Mouse (Mus musculus) liver, embryonic 14.5 days (tissue): Measurements from ENCODE around the gene Gfer. TPM values are rescaled to one million over a fixed set of nuclear protein-coding genes. Genes with fewer than 3 reads are reported as not detected.

ENCODE experiments used
- ATAC-seq: fragments of 200-750 bp; cut with Nextera tagmentation; 2 replicates; pipeline ENCODE4 v1.8.0; 2017; ENCODE audit warnings: moderate number of reproducible peaks, mild to moderate bottlenecking, moderate library complexity; ENCODE audit not compliant: insufficient read depth
- DNase-seq, 3 experiments: peaks; one replicate each; pipeline ENCODE4 v3.0.0-alpha.2; 2012 to 2013; ENCODE audit warnings: low read depth in 3 of 3, low spot score in 3 of 3
- H3K27ac ChIP-seq: fragments of 300-500 bp; sonication (generic); 2 replicates; pipeline ENCODE4 v1.5.1; 2014; ENCODE audit warnings: moderate library complexity, mild to moderate bottlenecking, control low read depth, inconsistent platforms
- H3K27me3 ChIP-seq: fragments of 300-500 bp; sonication (generic); 2 replicates; pipeline ENCODE4 v1.6.1; 2014; ENCODE audit warnings: mild to moderate bottlenecking, low read length, moderate library complexity; ENCODE audit not compliant: control insufficient read depth, insufficient read depth
- H3K36me3 ChIP-seq: fragments of 300-500 bp; sonication (generic); replicated peaks from 2 replicates; pipeline ENCODE4 v1.6.1; 2014; ENCODE audit warnings: low read depth; ENCODE audit not compliant: control insufficient read depth, insufficient read depth
- H3K4me1 ChIP-seq, 2 experiments: fragments of 200-500 bp in 1 of 2; fragments of 300-500 bp in 1 of 2; sonication (generic) in 1 of 2; replicated peaks; 2 replicates each; pipeline ENCODE4 v1.6.1; 2012 to 2014; ENCODE audit warnings: antibody characterized with exemption in 1 of 2, inconsistent platforms in 1 of 2, low read length in 1 of 2; ENCODE audit not compliant: control insufficient read depth in 2 of 2, insufficient read depth in 2 of 2
- H3K4me2 ChIP-seq: fragments of 300-500 bp; sonication (generic); 2 replicates; pipeline ENCODE4 v1.6.1; 2014; ENCODE audit warnings: low read depth, mild to moderate bottlenecking, control low read depth, moderate library complexity
- H3K4me3 ChIP-seq, 2 experiments: fragments of 200-500 bp in 1 of 2; fragments of 300-500 bp in 1 of 2; sonication (generic) in 1 of 2; 2 replicates each; pipeline ENCODE4 v1.5.1; 2012 to 2014; ENCODE audit warnings: low read depth in 2 of 2, low read length in 2 of 2, mild to moderate bottlenecking in 2 of 2, control low read depth in 1 of 2, inconsistent platforms in 1 of 2, moderate library complexity in 1 of 2; ENCODE audit not compliant: insufficient read depth in 1 of 2
- H3K9ac ChIP-seq: fragments of 300-500 bp; sonication (generic); replicated peaks from 2 replicates; pipeline ENCODE4 v1.6.1; 2014; ENCODE audit warnings: mild to moderate bottlenecking, control low read depth, moderate library complexity
- H3K9me3 ChIP-seq: fragments of 300-500 bp; sonication (generic); 2 replicates; pipeline ENCODE4 v1.6.1; 2016; ENCODE audit warnings: low read length, mixed read lengths; ENCODE audit not compliant: control insufficient read depth
- CTCF ChIP-seq: IDR thresholded peaks from 2 replicates; pipeline ENCODE4 v1.5.1; 2016; ENCODE audit warnings: antibody characterized with exemption, low read depth, control low read depth
- EP300 ChIP-seq: IDR thresholded peaks from 2 replicates; pipeline ENCODE4 v1.6.1; 2016; ENCODE audit warnings: antibody characterized with exemption, low read depth
- WGBS: fragments of 180-500 bp; shearing (Covaris S2); extraction: QIAGEN DNeasy Blood & Tissue Kit; methylation state at CpG from one replicate; pipeline ENCODE4 v1.1.7; 2014; ENCODE audit not compliant: insufficient replicate concordance; 5-methylcytosine and 5-hydroxymethylcytosine counted together
- polyA plus RNA-seq, 2 experiments: library from polyadenylated mRNA; depleted of rRNA in 1 of 2; stranded (reverse) in 1 of 2; unstranded in 1 of 2; fragments of >200 nt; fragmentation: Nextera tagmentation in 1 of 2; extraction: Ambion mirVana in 1 of 2; gene quantifications; 2 replicates each; pipeline versions ENCODE4 v1.2.1 to v1.2.3; 2012 to 2014

Gene Gfer
- polyA plus RNA-seq, 2 experiments: 19.5 to 32.3 TPM

GRCm38 (mm10) chr17:24697985-24698384, 2.0 kb upstream of the Gfer start:
- WGBS: 24% methylated on average over 5 of the region's 5 CpGs
- ATAC-seq (no peak), DNase-seq (no peak)
- no peaks in the 10 kb centered on the region for H3K27me3 ChIP-seq
- no peak overlapping the region for H3K4me3 ChIP-seq
- H3K4me1 ChIP-seq: peaks cover 6 to 8% of the 10 kb centered on the region in 2 experiments
- H3K4me2 ChIP-seq: no peak overlapping the region
- H3K36me3 ChIP-seq: peaks cover 13% of the 10 kb centered on the region
- H3K27ac ChIP-seq: no peak overlapping the region
- TF ChIP-seq EP300 (no peak), CTCF (no peak)
- H3K9ac ChIP-seq: no peak overlapping the region
- H3K9me3 ChIP-seq: no peaks in the 10 kb centered on the region

DNA sequence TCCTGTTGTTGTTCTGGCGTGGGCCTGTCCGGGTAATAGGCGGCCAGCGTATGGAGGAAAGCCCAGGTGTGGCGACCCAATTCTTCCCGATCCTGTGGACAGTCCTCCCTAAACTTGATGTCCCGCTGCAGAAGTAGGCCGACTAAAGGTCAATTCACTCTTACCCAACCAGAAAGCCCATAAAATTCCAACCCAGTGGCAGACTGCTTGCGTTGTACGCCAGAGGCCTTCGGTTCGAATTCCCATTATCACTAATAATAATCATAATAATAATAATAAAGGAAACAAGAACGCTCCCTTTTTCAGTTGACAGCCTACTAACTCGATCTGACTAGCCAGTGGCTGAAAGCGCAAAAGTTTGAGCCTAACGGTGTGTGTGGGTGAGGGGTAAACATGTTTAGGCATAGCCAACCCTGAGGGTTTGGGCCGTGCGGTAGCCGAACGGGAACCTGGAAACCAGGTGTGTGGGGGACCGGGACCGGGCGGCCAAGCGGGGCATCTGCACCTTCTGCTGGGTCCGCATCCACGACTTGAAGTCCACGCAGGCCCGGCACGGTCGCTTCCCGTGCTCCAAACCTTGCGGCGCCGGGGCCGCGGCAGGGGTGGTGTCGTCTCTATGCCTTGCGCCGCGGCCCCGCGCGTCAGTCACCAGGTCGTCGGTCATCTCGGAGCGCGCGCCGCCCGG, 488 bp downstream of the Gfer start:
- H3K9ac ChIP-seq: peak overlapping the region; percentile 80
- H3K27me3 ChIP-seq: peaks cover 8% of the 10 kb centered on the region
- WGBS: 6% methylated on average over 51 of the region's 51 CpGs
- peaks cover 3% of the 10 kb centered on the region for H3K36me3 ChIP-seq
- DNase-seq (no peak), ATAC-seq (peak; percentile 19)
- peak overlapping the region; percentile 80 for H3K4me2 ChIP-seq
- peak overlapping the region; percentile 67 for H3K27ac ChIP-seq
- TF ChIP-seq EP300: no peak
- peaks cover 6 to 8% of the 10 kb centered on the region in 2 experiments for H3K4me1 ChIP-seq
- peak overlapping the region; percentile 83 to 96 for H3K4me3 ChIP-seq
- no peaks in the 10 kb centered on the region for H3K9me3 ChIP-seq

GRCm38 (mm10) chr17:24692385-24692784, 3.6 kb downstream of the Gfer start:
- WGBS: 50% methylated on average over 5 of the region's 5 CpGs
- H3K4me1 ChIP-seq: peaks cover 6 to 14% of the 10 kb centered on the region in 2 experiments
- ATAC-seq: no peak
- no peak overlapping the region for H3K9ac ChIP-seq
- no peak for DNase-seq
- H3K27ac ChIP-seq: no peak overlapping the region
- peaks cover 39% of the 10 kb centered on the region for H3K27me3 ChIP-seq
- H3K9me3 ChIP-seq: no peaks in the 10 kb centered on the region
- no peak overlapping the region for H3K4me2 ChIP-seq
- TF ChIP-seq CTCF (no peak), EP300 (no peak)
- H3K36me3 ChIP-seq: peaks cover 3% of the 10 kb centered on the region
- no peak overlapping the region for H3K4me3 ChIP-seq

GRCm38 (mm10) chr17:24689251-24690081, 6.5 kb downstream of the Gfer start, which contains the start of gene Syngr3:
Gene Syngr3 (minus strand): TSS chr17:24689955.
- Histone ChIP-seq H3K27me3 (peaks cover 41% of the 10 kb centered on the region), H3K9me3 (no peaks in the 10 kb centered on the region), H3K4me2 (peak within 1 kb of the TSS; percentile 38), H3K36me3 (peaks cover 3% of the 10 kb centered on the region), H3K4me1 (peaks cover 3 to 10% of the 10 kb centered on the region in 2 experiments), H3K9ac (no peak within 1 kb of the TSS), H3K4me3 (peak within 1 kb of the TSS in 1 of 2 experiments; percentile 34; a peak in 2 of 4 replicates), H3K27ac (no peak within 1 kb of the TSS)
- no peak for ATAC-seq
- DNase-seq: no peak
- 2% methylated on average over 54 of the region's 55 CpGs for WGBS
- no peak for TF ChIP-seq CTCF
- no peak for TF ChIP-seq EP300

DNA sequence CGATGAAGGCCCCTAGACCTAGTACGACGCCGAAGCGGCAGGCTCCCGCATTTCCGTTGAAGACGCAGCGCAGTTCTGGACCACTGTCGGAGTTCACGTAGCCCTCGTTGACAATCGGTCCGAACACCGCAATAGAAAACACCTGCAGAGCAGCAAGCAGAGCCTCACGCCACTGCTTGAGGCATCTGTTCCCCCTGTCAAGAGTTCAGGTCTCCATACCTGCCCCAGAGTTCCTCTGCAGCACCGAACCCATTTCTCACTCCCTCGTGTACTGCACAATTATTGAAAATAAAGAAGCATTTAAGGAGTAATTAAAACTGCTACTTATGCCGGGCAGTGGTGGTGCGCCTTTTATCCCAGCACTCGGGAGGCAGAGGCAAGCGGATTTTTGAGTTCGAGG, 8.4 kb downstream of the Gfer start:
- TF ChIP-seq CTCF (no peak), EP300 (no peak)
- peaks cover 41% of the 10 kb centered on the region for H3K27me3 ChIP-seq
- H3K27ac ChIP-seq: no peak overlapping the region
- H3K4me1 ChIP-seq: peaks cover 3 to 10% of the 10 kb centered on the region in 2 experiments
- ATAC-seq (no peak), DNase-seq (no peak)
- H3K4me2 ChIP-seq: peak overlapping the region; percentile 61
- 19% methylated on average over 23 of the region's 23 CpGs for WGBS
- no peaks in the 10 kb centered on the region for H3K9me3 ChIP-seq
- H3K36me3 ChIP-seq: no peaks in the 10 kb centered on the region; the same call in 1 of the 2 replicates
- no peak overlapping the region for H3K9ac ChIP-seq
- H3K4me3 ChIP-seq: peak overlapping the region; percentile 44 to 52
